23 mouse cellular contexts compared by ENCODE assay signal in genomic region chr19:11724275-11724674, GRCm38 (mm10). TPM values are rescaled to one million over a fixed set of nuclear protein-coding genes. Genes with fewer than 3 reads are reported as not detected.
A peak's percentile ranks its signal among the peaks of the same experiment; 100 is the strongest.
DNase-seq lines count a peak whose midpoint lies in the region; ATAC-seq and TF ChIP-seq lines count a peak whose summit lies in the region.
"Had no signal": no experiment of that assay in that cellular context is flagged by ENCODE, and none has a peak within 500 bp of the region (broad histone marks: within the 10 kb centered on the region; RNA-seq: fewer than 3 reads in every experiment).

No protein-coding gene starts in this region.

- no peak overlapping the region for H3K4me2 ChIP-seq in lung, postnatal 0 days (replicated peaks; ENCODE audit: low read depth, low read length)
- no peak overlapping the region for H3K4me2 ChIP-seq in stomach, embryonic 16.5 days (ENCODE audit: low read depth, low read length)
- H3K4me2 ChIP-seq in midbrain, embryonic 14.5 days (ENCODE audit: low read length) = no peak overlapping the region
- no peak overlapping the region for H3K4me2 ChIP-seq in heart, embryonic 11.5 days
- H3K4me2 ChIP-seq: embryonic facial prominence, embryonic 12.5 days; forebrain, embryonic 12.5 days; heart, embryonic 13.5 days; hindbrain, embryonic 15.5 days had no signal

- no peak for TF ChIP-seq CTCF in lung, adult 2 months (IDR thresholded peaks at IDR 0.05; ENCODE audit: insufficient read depth, low read length)
- no peak for TF ChIP-seq CTCF in lung, postnatal 0 days (IDR thresholded peaks at IDR 0.05)

- no peaks in the 10 kb centered on the region for H3K4me1 ChIP-seq in lung, adult 2 months (ENCODE audit: control insufficient read depth, insufficient read depth, low read length)
- no peaks in the 10 kb centered on the region for H3K4me1 ChIP-seq in lung, postnatal 0 days (ENCODE audit: insufficient read depth, low read depth, low read length)
- no peaks in the 10 kb centered on the region for H3K4me1 ChIP-seq in stomach, embryonic 16.5 days (ENCODE audit: control insufficient read depth, insufficient read depth, low read length)
- H3K4me1 ChIP-seq in midbrain, embryonic 14.5 days (ENCODE audit: control insufficient read depth, insufficient read depth, low read length) = no peaks in the 10 kb centered on the region
- H3K4me1 ChIP-seq in heart, embryonic 11.5 days (ENCODE audit: control insufficient read depth, insufficient read depth, low read length) = no peaks in the 10 kb centered on the region
- H3K4me1 ChIP-seq: embryonic facial prominence, embryonic 12.5 days; forebrain, embryonic 12.5 days; heart, embryonic 13.5 days; hindbrain, embryonic 15.5 days had no signal

- no peaks in the 10 kb centered on the region for H3K27me3 ChIP-seq in lung, postnatal 0 days (replicated peaks; ENCODE audit: insufficient read depth, low read length)
- H3K27me3 ChIP-seq in stomach, embryonic 16.5 days (ENCODE audit: control insufficient read depth, insufficient read depth, low read length) = no peaks in the 10 kb centered on the region
- H3K27me3 ChIP-seq in midbrain, embryonic 14.5 days (ENCODE audit: control insufficient read depth, insufficient read depth, low read length) = no peaks in the 10 kb centered on the region
- no peaks in the 10 kb centered on the region for H3K27me3 ChIP-seq in heart, embryonic 11.5 days (ENCODE audit: control insufficient read depth, insufficient read depth, low read length)
- H3K27me3 ChIP-seq: embryonic facial prominence, embryonic 12.5 days; forebrain, embryonic 12.5 days; heart, embryonic 13.5 days; hindbrain, embryonic 15.5 days had no signal

- no peaks in the 10 kb centered on the region for H3K9me3 ChIP-seq in lung, postnatal 0 days (ENCODE audit: low read length)
- no peaks in the 10 kb centered on the region for H3K9me3 ChIP-seq in stomach, embryonic 16.5 days (replicated peaks; ENCODE audit: control insufficient read depth, low read length)
- H3K9me3 ChIP-seq in midbrain, embryonic 14.5 days (ENCODE audit: control insufficient read depth, low read length) = no peaks in the 10 kb centered on the region
- H3K9me3 ChIP-seq in heart, embryonic 11.5 days (replicated peaks; ENCODE audit: control insufficient read depth, low read length) = no peaks in the 10 kb centered on the region
- H3K9me3 ChIP-seq: embryonic facial prominence, embryonic 12.5 days; forebrain, embryonic 12.5 days; heart, embryonic 13.5 days; hindbrain, embryonic 15.5 days had no signal

- peak; percentile 91 for ATAC-seq in lung, postnatal 0 days
- ATAC-seq in stomach, embryonic 16.5 days (ENCODE audit: insufficient read depth, low FRiP score) = peak; percentile 84
- ATAC-seq in midbrain, embryonic 14.5 days (ENCODE audit: low FRiP score, low TSS enrichment) = no peak
- no peak for ATAC-seq in heart, embryonic 11.5 days (replicated peaks; ENCODE audit: insufficient number of reproducible peaks, low FRiP score, low TSS enrichment)
- ATAC-seq: forebrain, embryonic 16.5 days had no signal

- H3K9ac ChIP-seq in lung, postnatal 0 days (replicated peaks; ENCODE audit: low read depth) = no peak overlapping the region
- H3K9ac ChIP-seq in stomach, embryonic 16.5 days (ENCODE audit: low read length) = no peak overlapping the region
- no peak overlapping the region for H3K9ac ChIP-seq in midbrain, embryonic 14.5 days (replicated peaks; ENCODE audit: low read length)
- no peak overlapping the region for H3K9ac ChIP-seq in heart, embryonic 11.5 days (ENCODE audit: low read depth, low read length)
- H3K9ac ChIP-seq: embryonic facial prominence, embryonic 12.5 days; forebrain, embryonic 12.5 days; heart, embryonic 13.5 days; hindbrain, embryonic 15.5 days had no signal

- H3K27ac ChIP-seq in lung, postnatal 0 days (ENCODE audit: low read length) = no peak overlapping the region
- no peak overlapping the region for H3K27ac ChIP-seq in stomach, embryonic 16.5 days (ENCODE audit: low read length)
- H3K27ac ChIP-seq in midbrain, embryonic 14.5 days (replicated peaks; ENCODE audit: low read depth, low read length) = no peak overlapping the region
- H3K27ac ChIP-seq in heart, embryonic 11.5 days (ENCODE audit: low read depth, low read length) = no peak overlapping the region
- H3K27ac ChIP-seq: embryonic facial prominence, embryonic 12.5 days; forebrain, embryonic 12.5 days; heart, embryonic 13.5 days; hindbrain, embryonic 15.5 days had no signal

- TF ChIP-seq POLR2A in lung, adult 2 months (IDR thresholded peaks at IDR 0.05; ENCODE audit: borderline replicate concordance, extremely low read depth, low read depth, low read length) = no peak

- TF ChIP-seq EP300 in lung, postnatal 0 days (IDR thresholded peaks at IDR 0.05) = 0 out of 2 replicates have a peak, but pooled peaks have one; percentile 38

- peak; percentile 31 for DNase-seq in lung, adult 2 months
- peak; percentile 81 for DNase-seq in lung, postnatal 0 days (ENCODE audit: low spot score)
- peak; percentile 68 for DNase-seq in lung, postnatal 36 days
- DNase-seq in urinary bladder, postnatal 25 days (ENCODE audit: low spot score) = no peak
- DNase-seq in midbrain, embryonic 14.5 days = no peak
- DNase-seq in cerebellum, postnatal 25 days = no peak
- DNase-seq: adrenal gland, postnatal 14 days; cerebellum, adult 2 months; cerebellum, postnatal 10 days; embryo, embryonic 11 days; gastrocnemius, postnatal 25 days; heart, postnatal 36 days had no signal

- no peak overlapping the region for H3K4me3 ChIP-seq in lung, adult 2 months (replicated peaks; ENCODE audit: extremely low read depth, low read depth, low read length)
- no peak overlapping the region for H3K4me3 ChIP-seq in lung, postnatal 0 days (ENCODE audit: low read depth, low read length)
- no peak overlapping the region for H3K4me3 ChIP-seq in stomach, embryonic 16.5 days (replicated peaks; ENCODE audit: low read length)
- no peak overlapping the region for H3K4me3 ChIP-seq in midbrain, embryonic 14.5 days (replicated peaks; ENCODE audit: low read depth, low read length)
- H3K4me3 ChIP-seq in heart, embryonic 11.5 days (ENCODE audit: low read depth, low read length) = no peak overlapping the region
- H3K4me3 ChIP-seq: embryonic facial prominence, embryonic 12.5 days; forebrain, embryonic 12.5 days; heart, embryonic 13.5 days; hindbrain, embryonic 15.5 days had no signal

- H3K36me3 ChIP-seq in lung, postnatal 0 days (ENCODE audit: insufficient read depth, low read length) = no peaks in the 10 kb centered on the region
- H3K36me3 ChIP-seq in stomach, embryonic 16.5 days (ENCODE audit: control insufficient read depth, insufficient read depth, low read length) = no peaks in the 10 kb centered on the region
- no peaks in the 10 kb centered on the region for H3K36me3 ChIP-seq in midbrain, embryonic 14.5 days (ENCODE audit: control insufficient read depth, insufficient read depth, low read length)
- no peaks in the 10 kb centered on the region for H3K36me3 ChIP-seq in heart, embryonic 11.5 days (ENCODE audit: control insufficient read depth, insufficient read depth, low read length)
- H3K36me3 ChIP-seq: embryonic facial prominence, embryonic 12.5 days; forebrain, embryonic 12.5 days; heart, embryonic 13.5 days; hindbrain, embryonic 15.5 days had no signal

- 36% methylated on average over 6 of the region's 6 CpGs for WGBS in lung, adult 2 months
- WGBS in lung, postnatal 0 days = 25% methylated on average over 6 of the region's 6 CpGs
- WGBS in stomach, embryonic 16.5 days = 20% methylated on average over 6 of the region's 6 CpGs
- WGBS in midbrain, embryonic 14.5 days = 83% methylated on average over 6 of the region's 6 CpGs
- WGBS in heart, embryonic 11.5 days (ENCODE audit: insufficient replicate concordance) = 70% methylated on average over 6 of the region's 6 CpGs

RNA-seq across cellular contexts. Expression of gene Gif, which starts 23.1 kb away (rescaled TPM):
- polyA plus RNA-seq in lung, adult 2 months (2012; rRNA removed) = 0.14 and 0.18 TPM in 2 replicates
- polyA plus RNA-seq in lung, postnatal 0 days (2015; fragmentation: Nextera tagmentation; extraction: Ambion mirVana) = 10.9 and 15.7 TPM in 2 replicates
- polyA plus RNA-seq in stomach, embryonic 16.5 days (2015; fragmentation: Nextera tagmentation; extraction: Ambion mirVana) = 9.9 and 15.4 TPM in 2 replicates
- not detected in 2 replicates for polyA plus RNA-seq in midbrain, embryonic 14.5 days (2014; fragmentation: Nextera tagmentation; extraction: Ambion mirVana)
- polyA plus RNA-seq in heart, embryonic 11.5 days (2014; fragmentation: Nextera tagmentation; extraction: Ambion mirVana) = not detected in 2 replicates
- polyA plus RNA-seq: C2C12; cerebellum, adult 2 months; embryonic facial prominence, embryonic 12.5 days; forebrain, embryonic 12.5 days; forebrain, embryonic 16.5 days; frontal cortex, adult 2 months; heart, embryonic 13.5 days; heart, postnatal 0 days; hindbrain, embryonic 11.5 days; hindbrain, embryonic 15.5 days had no signal

RNA-seq across cellular contexts. Expression of gene Oosp3, which starts 27.4 kb away (rescaled TPM):
- not detected in 2 replicates for polyA plus RNA-seq in lung, adult 2 months (2012; rRNA removed)
- not detected in 2 replicates for polyA plus RNA-seq in lung, postnatal 0 days (2015; fragmentation: Nextera tagmentation; extraction: Ambion mirVana)
- not detected in 2 replicates for polyA plus RNA-seq in stomach, embryonic 16.5 days (2015; fragmentation: Nextera tagmentation; extraction: Ambion mirVana)
- not detected in 2 replicates for polyA plus RNA-seq in midbrain, embryonic 14.5 days (2014; fragmentation: Nextera tagmentation; extraction: Ambion mirVana)
- not detected in 2 replicates for polyA plus RNA-seq in heart, embryonic 11.5 days (2014; fragmentation: Nextera tagmentation; extraction: Ambion mirVana)
- polyA plus RNA-seq: C2C12; cerebellum, adult 2 months; embryonic facial prominence, embryonic 12.5 days; forebrain, embryonic 12.5 days; forebrain, embryonic 16.5 days; frontal cortex, adult 2 months; heart, embryonic 13.5 days; heart, postnatal 0 days; hindbrain, embryonic 11.5 days; hindbrain, embryonic 15.5 days had no signal

RNA-seq across cellular contexts. Expression of gene Oosp1, which starts 33.3 kb away (rescaled TPM):
- polyA plus RNA-seq in lung, adult 2 months (2012; rRNA removed) = not detected in 2 replicates
- polyA plus RNA-seq in lung, postnatal 0 days (2015; fragmentation: Nextera tagmentation; extraction: Ambion mirVana) = not detected in 2 replicates
- not detected in 2 replicates for polyA plus RNA-seq in stomach, embryonic 16.5 days (2015; fragmentation: Nextera tagmentation; extraction: Ambion mirVana)
- polyA plus RNA-seq in midbrain, embryonic 14.5 days (2014; fragmentation: Nextera tagmentation; extraction: Ambion mirVana) = not detected in 2 replicates
- polyA plus RNA-seq in heart, embryonic 11.5 days (2014; fragmentation: Nextera tagmentation; extraction: Ambion mirVana) = not detected in 2 replicates
- polyA plus RNA-seq: C2C12; cerebellum, adult 2 months; embryonic facial prominence, embryonic 12.5 days; forebrain, embryonic 12.5 days; forebrain, embryonic 16.5 days; frontal cortex, adult 2 months; heart, embryonic 13.5 days; heart, postnatal 0 days; hindbrain, embryonic 11.5 days; hindbrain, embryonic 15.5 days had no signal

RNA-seq across cellular contexts. Expression of gene Mrpl16, which starts 45.9 kb away (rescaled TPM):
- 4.8 and 6.6 TPM in 2 replicates for polyA plus RNA-seq in lung, adult 2 months (2012; rRNA removed)
- 26.9 and 27.8 TPM in 2 replicates for polyA plus RNA-seq in lung, postnatal 0 days (2015; fragmentation: Nextera tagmentation; extraction: Ambion mirVana)
- polyA plus RNA-seq in stomach, embryonic 16.5 days (2015; fragmentation: Nextera tagmentation; extraction: Ambion mirVana) = 51.7 and 53.0 TPM in 2 replicates
- 48.7 and 56.0 TPM in 2 replicates for polyA plus RNA-seq in midbrain, embryonic 14.5 days (2014; fragmentation: Nextera tagmentation; extraction: Ambion mirVana)
- polyA plus RNA-seq in heart, embryonic 11.5 days (2014; fragmentation: Nextera tagmentation; extraction: Ambion mirVana) = 78.5 and 82.0 TPM in 2 replicates

Comparison
In these comparisons a context has a peak if more than half of its experiments do, and no peak if none do; other contexts are left out.
1. DNase-seq: peak in lung, adult 2 months (single experiment), lung, postnatal 0 days (single experiment) and lung, postnatal 36 days (single experiment); none in urinary bladder, postnatal 25 days (single experiment), midbrain, embryonic 14.5 days (single experiment) and cerebellum, postnatal 25 days (0 of 2).
2. ATAC-seq: peak in lung, postnatal 0 days (single experiment) and stomach, embryonic 16.5 days (single experiment); none in midbrain, embryonic 14.5 days (single experiment) and heart, embryonic 11.5 days (single experiment).